Mouse (Mus musculus) G1E (cell line): ENCODE measurements at regions not wholly inside any gene's neighbourhood (a gene's known extent, or its start where the extent isn't known, plus 50 kb on each side); places are given as distances from the start of the nearest gene placed in this dataset.

Source experiments
- CTCF ChIP-seq: IDR thresholded peaks from 2 replicates; pipeline ENCODE4 v1.5.1; 2012; ENCODE audit warnings: low read depth, low read length, inconsistent platforms, mixed read lengths
- TAL1 ChIP-seq: conservative IDR thresholded peaks from 2 replicates; pipeline ENCODE4 v1.6.1; 2012; ENCODE audit warnings: low read depth, low read length, inconsistent platforms, mixed read lengths

- TF ChIP-seq CTCF (no peak), TAL1 (no peak)
Measured at GRCm38 (mm10) chr12:57890783-57891478, 320.6 kb upstream of the Sstr1 start.
